Mouse (Mus musculus): ENCODE data around the gene Fastkd1.

- TF ChIP-seq CTCF (IDR thresholded peaks at IDR 0.05; ENCODE audit: borderline replicate concordance, extremely low read depth, insufficient read depth, insufficient read length) = no peak
- TF ChIP-seq POLR2A (IDR thresholded peaks at IDR 0.05; ENCODE audit: borderline replicate concordance, extremely low read depth, insufficient read depth, insufficient read length, poor library complexity, severe bottlenecking) = no peak
Measured at GRCm38 (mm10) chr2:69673723-69674122, 39.6 kb downstream of the Fastkd1 start.
